Mouse (Mus musculus): ENCODE measurements around the gene Exog. TPM values are rescaled to one million over a fixed set of nuclear protein-coding genes. Genes with fewer than 3 reads are reported as not detected.

The Exog gene
- not detected in 2 replicates for polyA plus RNA-seq (2012; ENCODE audit: insufficient read depth, insufficient read length, low replicate concordance, missing spikeins)

DNA sequence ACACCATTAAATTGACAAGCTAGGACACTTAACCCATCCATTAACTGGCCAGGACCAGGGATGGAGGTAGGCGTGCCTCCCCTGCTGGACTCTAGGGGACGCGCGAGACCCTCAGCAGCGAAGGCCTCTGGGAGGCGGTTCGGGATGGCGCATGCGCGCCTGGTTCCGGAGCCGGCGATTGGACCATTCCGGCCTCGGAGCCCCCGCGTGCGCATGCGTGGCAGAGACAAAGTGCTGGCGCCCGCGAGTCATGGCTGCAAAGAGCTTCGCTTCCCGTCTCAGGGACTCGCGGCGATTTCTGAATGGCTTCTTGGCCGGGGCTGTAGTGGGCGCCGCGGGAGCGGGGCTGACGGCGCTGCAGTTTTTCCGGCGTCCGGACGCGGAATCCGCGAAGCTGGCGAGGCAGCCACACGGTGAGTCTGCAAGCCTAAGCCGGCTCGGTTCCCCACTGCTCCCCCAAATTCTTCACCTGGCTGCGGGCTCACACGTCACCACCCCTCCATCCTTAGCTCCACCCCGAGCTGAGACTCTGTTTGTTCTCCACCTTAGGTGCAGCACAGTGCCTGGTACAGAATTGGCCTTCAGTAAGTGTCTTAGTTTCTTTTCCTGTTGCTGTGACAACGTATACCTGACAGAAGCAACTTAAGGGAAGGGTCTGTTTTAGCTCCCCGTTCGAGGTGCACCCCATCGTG lies at the start of gene Exog:
Gene Exog (plus strand): TSS at position 206 of the 692 bp plus-strand sequence.
- Histone ChIP-seq H3K27ac (ENCODE audit: insufficient read depth, low read depth, low read length) (no peak within 1 kb of the TSS), H3K4me1 (ENCODE audit: control insufficient read depth, insufficient read depth, low read length) (peaks cover 4% of the 10 kb centered on the region), H3K4me3 (ENCODE audit: insufficient read depth, low read depth, low read length) (peak within 1 kb of the TSS; percentile 69)
- TF ChIP-seq POLR2A (IDR thresholded peaks at IDR 0.05; ENCODE audit: insufficient read depth, low read depth, low read length) (peak; percentile 68), CTCF (IDR thresholded peaks at IDR 0.05; ENCODE audit: insufficient read depth, low read depth, low read length) (peak; percentile 69; the same call in 1 of the 2 replicates)
- under 1% methylated on average over 52 of the region's 52 CpGs for WGBS

DNA sequence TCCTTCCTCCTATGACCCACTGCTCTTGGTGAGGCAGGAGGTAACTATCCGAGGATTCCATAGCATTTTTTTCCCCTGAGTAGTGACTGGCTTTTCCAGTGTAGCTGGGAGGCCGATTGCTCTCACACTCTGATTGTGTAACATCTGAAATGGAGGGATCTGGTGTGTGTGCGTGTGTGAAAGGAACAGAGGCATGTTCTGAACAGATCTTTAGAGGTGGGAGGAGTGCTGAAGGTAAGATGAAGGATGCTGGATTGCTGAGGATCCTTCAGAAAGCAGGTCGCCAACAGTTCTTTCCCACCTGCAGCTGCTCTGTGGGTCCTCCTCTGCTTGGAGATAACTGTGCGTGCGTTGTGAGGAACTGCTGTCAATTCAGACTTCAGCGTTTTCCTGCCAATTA lies 43.4 kb upstream of the Exog start:
- H3K27ac ChIP-seq (ENCODE audit: insufficient read depth, low read depth, low read length), result no peak overlapping the region
- peaks cover 18% of the 10 kb centered on the region for H3K4me1 ChIP-seq (ENCODE audit: control insufficient read depth, insufficient read depth, low read length)
- TF ChIP-seq POLR2A (IDR thresholded peaks at IDR 0.05; ENCODE audit: insufficient read depth, low read depth, low read length), result no peak
- TF ChIP-seq CTCF (IDR thresholded peaks at IDR 0.05; ENCODE audit: insufficient read depth, low read depth, low read length), result no peak
- under 1% methylated on average over 7 of the region's 7 CpGs for WGBS
- peak overlapping the region; percentile 96 for H3K4me3 ChIP-seq (ENCODE audit: insufficient read depth, low read depth, low read length)

- Histone ChIP-seq H3K27ac (ENCODE audit: insufficient read depth, low read depth, low read length) (peak within 1 kb of the TSS; percentile 64), H3K4me1 (ENCODE audit: control insufficient read depth, insufficient read depth, low read length) (peaks cover 18% of the 10 kb centered on the region), H3K4me3 (ENCODE audit: insufficient read depth, low read depth, low read length) (peak within 1 kb of the TSS; percentile 96)
- under 1% methylated on average over 20 of the region's 32 CpGs for WGBS
- 0 out of 2 replicates have a peak, but pooled peaks have one; percentile 17 for TF ChIP-seq CTCF (IDR thresholded peaks at IDR 0.05; ENCODE audit: insufficient read depth, low read depth, low read length)
- no peak for TF ChIP-seq POLR2A (IDR thresholded peaks at IDR 0.05; ENCODE audit: insufficient read depth, low read depth, low read length)
Measured at GRCm38 (mm10) chr9:119401801-119402214, 42.9 kb upstream of the Exog start, which contains the start of gene Acvr2b. Gene Acvr2b, plus strand, starts transcription at chr9:119402118.

GRCm38 (mm10) chr9:119402253-119403235 lies 42.2 kb upstream of the Exog start:
- TF ChIP-seq POLR2A (IDR thresholded peaks at IDR 0.05; ENCODE audit: insufficient read depth, low read depth, low read length), result no peak; the same call in 1 of the 2 replicates
- no peak for TF ChIP-seq CTCF (IDR thresholded peaks at IDR 0.05; ENCODE audit: insufficient read depth, low read depth, low read length)
- WGBS, result under 1% methylated on average over 124 of the region's 127 CpGs

GRCm38 (mm10) chr9:119403236-119403641 lies 41.5 kb upstream of the Exog start:
- Histone ChIP-seq H3K27ac (ENCODE audit: insufficient read depth, low read depth, low read length) (no peak overlapping the region), H3K4me3 (ENCODE audit: insufficient read depth, low read depth, low read length) (peak overlapping the region; percentile 96), H3K4me1 (ENCODE audit: control insufficient read depth, insufficient read depth, low read length) (peaks cover 23% of the 10 kb centered on the region)
- TF ChIP-seq POLR2A (IDR thresholded peaks at IDR 0.05; ENCODE audit: insufficient read depth, low read depth, low read length), result no peak
- no peak for TF ChIP-seq CTCF (IDR thresholded peaks at IDR 0.05; ENCODE audit: insufficient read depth, low read depth, low read length)
- WGBS, result 0% methylated on average over 26 of the region's 26 CpGs

More at GRCm38 (mm10) chr9:119402253-119403235, 42.2 kb upstream of the Exog start:
- Histone ChIP-seq H3K27ac (ENCODE audit: insufficient read depth, low read depth, low read length) (peak overlapping the region; percentile 64), H3K4me1 (ENCODE audit: control insufficient read depth, insufficient read depth, low read length) (peaks cover 18% of the 10 kb centered on the region), H3K4me3 (ENCODE audit: insufficient read depth, low read depth, low read length) (peak overlapping the region; percentile 96)

DNA sequence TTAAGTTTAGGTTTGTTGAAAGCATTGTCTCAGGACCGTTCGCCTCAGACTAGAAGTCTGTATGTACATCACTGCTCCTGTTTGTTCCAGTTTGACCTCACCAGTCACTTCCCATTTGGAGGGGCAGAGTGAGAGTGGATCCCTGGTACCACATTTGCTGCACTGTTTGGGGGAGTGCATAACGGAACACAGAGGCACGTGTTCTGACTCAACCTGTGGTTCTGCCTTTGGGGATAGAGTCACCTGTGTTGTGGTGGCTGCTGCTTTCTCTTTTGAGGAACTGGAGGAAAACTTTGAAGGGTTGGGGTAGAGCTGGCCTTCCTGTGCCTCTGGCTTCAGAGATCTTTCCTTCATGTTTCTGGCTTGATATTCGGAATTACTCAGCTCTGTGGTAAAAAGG lies 40.7 kb upstream of the Exog start:
- WGBS, result 61% methylated on average over 5 of the region's 5 CpGs
- Histone ChIP-seq H3K4me1 (ENCODE audit: control insufficient read depth, insufficient read depth, low read length) (peaks cover 31% of the 10 kb centered on the region), H3K4me3 (ENCODE audit: insufficient read depth, low read depth, low read length) (no peak overlapping the region), H3K27ac (ENCODE audit: insufficient read depth, low read depth, low read length) (no peak overlapping the region)
- TF ChIP-seq POLR2A (IDR thresholded peaks at IDR 0.05; ENCODE audit: insufficient read depth, low read depth, low read length) (no peak), CTCF (IDR thresholded peaks at IDR 0.05; ENCODE audit: insufficient read depth, low read depth, low read length) (no peak)

DNA sequence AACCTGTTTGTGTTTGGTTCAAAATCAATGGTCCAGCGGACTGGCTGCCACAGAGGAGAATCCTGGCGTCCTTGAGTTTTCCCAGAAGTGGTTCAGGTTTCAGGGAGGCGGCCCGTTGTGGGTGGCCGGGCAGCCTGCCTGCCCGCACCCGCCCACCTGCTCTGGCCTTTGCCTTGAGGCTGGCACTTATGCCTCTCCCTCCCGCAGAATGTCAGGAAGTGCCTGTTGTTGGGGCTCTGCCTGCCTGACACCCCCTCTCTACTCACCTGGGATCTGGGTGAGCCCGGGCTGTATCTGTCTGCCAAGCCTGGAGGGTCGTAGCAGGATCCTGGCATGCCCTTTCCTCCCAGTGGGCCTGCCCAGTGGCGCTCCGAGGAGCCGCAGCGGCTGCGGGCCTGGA lies 36.9 kb upstream of the Exog start:
- H3K4me3 ChIP-seq (ENCODE audit: insufficient read depth, low read depth, low read length), result no peak overlapping the region
- H3K4me1 ChIP-seq (ENCODE audit: control insufficient read depth, insufficient read depth, low read length), result peaks cover 33% of the 10 kb centered on the region
- H3K27ac ChIP-seq (ENCODE audit: insufficient read depth, low read depth, low read length), result no peak overlapping the region
- 85% methylated on average over 15 of the region's 15 CpGs for WGBS
- TF ChIP-seq CTCF (IDR thresholded peaks at IDR 0.05; ENCODE audit: insufficient read depth, low read depth, low read length), result no peak
- TF ChIP-seq POLR2A (IDR thresholded peaks at IDR 0.05; ENCODE audit: insufficient read depth, low read depth, low read length), result no peak

DNA sequence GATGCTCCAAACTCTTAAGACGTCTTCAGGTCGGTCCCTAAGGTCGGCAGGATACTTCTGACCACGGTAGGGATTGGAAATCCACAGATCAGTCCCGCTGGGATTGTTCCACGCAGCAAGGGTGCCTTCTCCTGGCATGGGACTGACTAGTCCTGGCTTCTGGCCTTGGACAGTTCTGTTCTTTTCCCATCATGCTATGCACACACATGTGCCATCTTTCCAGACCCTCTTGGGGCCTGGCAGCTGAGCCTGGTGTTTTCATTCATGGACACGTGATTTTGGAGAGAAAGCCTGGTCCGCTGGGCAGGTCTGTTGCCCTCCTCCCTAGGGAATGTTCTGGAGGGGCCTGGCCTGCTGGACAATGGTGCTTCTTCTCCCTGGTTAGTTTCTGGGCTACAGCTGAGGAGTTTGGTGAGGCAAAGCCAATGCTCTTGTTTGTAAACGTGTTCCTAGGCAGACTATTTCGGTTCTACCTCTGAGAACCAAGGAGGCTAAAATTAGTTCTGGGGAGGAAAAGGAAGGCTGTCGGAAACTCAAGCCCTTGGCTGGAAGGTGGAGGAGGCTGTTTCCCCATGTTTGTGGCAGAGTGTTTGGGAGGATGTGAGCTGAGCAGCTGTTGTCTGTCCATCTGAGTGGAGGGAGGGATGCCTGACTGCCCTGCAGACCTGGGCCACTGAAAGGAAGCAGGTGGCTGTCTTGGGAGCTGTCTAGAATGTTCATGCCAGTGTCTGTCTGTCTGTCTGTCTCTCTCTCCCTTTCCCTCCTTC lies 35.7 kb upstream of the Exog start:
- WGBS, result 57% methylated on average over 11 of the region's 11 CpGs
- TF ChIP-seq POLR2A (IDR thresholded peaks at IDR 0.05; ENCODE audit: insufficient read depth, low read depth, low read length) (no peak), CTCF (IDR thresholded peaks at IDR 0.05; ENCODE audit: insufficient read depth, low read depth, low read length) (no peak)
- Histone ChIP-seq H3K4me1 (ENCODE audit: control insufficient read depth, insufficient read depth, low read length) (peaks cover 26% of the 10 kb centered on the region), H3K27ac (ENCODE audit: insufficient read depth, low read depth, low read length) (no peak overlapping the region), H3K4me3 (ENCODE audit: insufficient read depth, low read depth, low read length) (no peak overlapping the region)
